Mouse (Mus musculus) MN1 (cell line): ENCODE measurements around the gene Rcsd1.

Experiments
- DNase-seq: peaks from one replicate; pipeline ENCODE4 v3.0.0-alpha.2; 2016; ENCODE audit warnings: low spot score

Gene Rcsd1

GRCm38 (mm10) chr1:165709629-165710256 lies at the start of gene Rcsd1:
Gene Rcsd1 (minus strand): TSS chr1:165709757.
- no peak for DNase-seq

- DNase-seq = no peak
These were observed 45.6 kb upstream of the Rcsd1 start for GRCm38 (mm10) chr1:165755194-165755593.

- DNase-seq = no peak
These were observed 44.6 kb upstream of the Rcsd1 start for GRCm38 (mm10) chr1:165754205-165754604.

GRCm38 (mm10) chr1:165751838-165752237 lies 42.3 kb upstream of the Rcsd1 start:
- DNase-seq = no peak

- no peak for DNase-seq
These were observed 41.6 kb upstream of the Rcsd1 start for GRCm38 (mm10) chr1:165751142-165751541.

- DNase-seq = no peak
These were observed 38.5 kb upstream of the Rcsd1 start for GRCm38 (mm10) chr1:165748053-165748452.

GRCm38 (mm10) chr1:165741989-165742388 lies 32.4 kb upstream of the Rcsd1 start:
- no peak for DNase-seq

- DNase-seq = no peak
These were observed 29.4 kb upstream of the Rcsd1 start for GRCm38 (mm10) chr1:165738985-165739384.

- no peak for DNase-seq
These were observed 28.3 kb upstream of the Rcsd1 start for GRCm38 (mm10) chr1:165737867-165738266.

GRCm38 (mm10) chr1:165737451-165737850 lies 27.9 kb upstream of the Rcsd1 start:
- no peak for DNase-seq

GRCm38 (mm10) chr1:165735826-165736818 lies 26.6 kb upstream of the Rcsd1 start:
- peak; percentile 89 for DNase-seq

GRCm38 (mm10) chr1:165734840-165735239 lies 25.3 kb upstream of the Rcsd1 start:
- DNase-seq = no peak

GRCm38 (mm10) chr1:165731553-165731952 lies 22.0 kb upstream of the Rcsd1 start:
- no peak for DNase-seq

- DNase-seq = no peak
These were observed 20.6 kb upstream of the Rcsd1 start for GRCm38 (mm10) chr1:165730129-165730528.

GRCm38 (mm10) chr1:165728057-165728639 lies 18.6 kb upstream of the Rcsd1 start:
- DNase-seq = no peak

GRCm38 (mm10) chr1:165726986-165727385 lies 17.4 kb upstream of the Rcsd1 start:
- DNase-seq = no peak

GRCm38 (mm10) chr1:165725039-165725644 lies 15.6 kb upstream of the Rcsd1 start:
- DNase-seq = no peak

- DNase-seq = no peak
These were observed 14.9 kb upstream of the Rcsd1 start for GRCm38 (mm10) chr1:165724219-165725033.

GRCm38 (mm10) chr1:165722531-165723123 lies 13.1 kb upstream of the Rcsd1 start:
- no peak for DNase-seq

GRCm38 (mm10) chr1:165718543-165719105 lies 9.1 kb upstream of the Rcsd1 start:
- DNase-seq = no peak
